Mouse (Mus musculus) testis, postnatal 14 days (tissue): ENCODE data around the gene Gm28490.
"Not testable (repeated sequence)": the region's sequence is repeated elsewhere in the genome, so short reads cannot be mapped to it uniquely, and the experiment has no call there.

Experiments
- DNase-seq: peaks from one replicate; pipeline ENCODE4 v3.0.0; 2021; ENCODE audit warnings: low spot score

Gene Gm28490

GRCm38 (mm10) chrY:31634656-31635055, at the start of gene Gm28490:
Gene Gm28490 (minus strand): TSS chrY:31634756.
- DNase-seq = not testable (repeated sequence)
